Mouse (Mus musculus) gastrocnemius, postnatal 4 days (tissue): Measurements from ENCODE around the gene Med21. TPM values are rescaled to one million over a fixed set of nuclear protein-coding genes. Genes with fewer than 3 reads are reported as not detected.

Source experiments
- DNase-seq, 2 experiments: peaks; one replicate each; pipeline ENCODE4 v3.0.0; 2021 to 2022; ENCODE audit warnings: low spot score in 2 of 2, mixed read lengths in 2 of 2
- long read RNA-seq, 2 experiments: library from polyadenylated mRNA; stranded (forward); transcript quantifications; one replicate each; pipeline ENCODE4 v2.0.0; 2021
- total RNA-seq, 2 experiments: library from RNA; stranded (reverse); gene quantifications; 2 replicates each; pipeline ENCODE4 v1.2.3; 2021

Med21 gene
- 10 to 100 TPM; 50.4 to 53.9 TPM for total RNA-seq
- long read RNA-seq, experiment 1, transcript Med21-201 (4 exons, 814 nt), result major isoform, 28 of 30 reads
- long read RNA-seq, experiment 1, partial matches to known transcripts, result 0 of 30 reads
- long read RNA-seq, experiment 1, other reads (novel, unspliced or antisense), result 2 of 30 reads
- long read RNA-seq, experiment 2, transcript Med21-201 (4 exons, 814 nt), result major isoform, 24 of 26 reads
- long read RNA-seq, experiment 2, partial matches to known transcripts, result 1 of 26 reads
- long read RNA-seq, experiment 2, other reads (novel, unspliced or antisense), result 1 of 26 reads

DNA sequence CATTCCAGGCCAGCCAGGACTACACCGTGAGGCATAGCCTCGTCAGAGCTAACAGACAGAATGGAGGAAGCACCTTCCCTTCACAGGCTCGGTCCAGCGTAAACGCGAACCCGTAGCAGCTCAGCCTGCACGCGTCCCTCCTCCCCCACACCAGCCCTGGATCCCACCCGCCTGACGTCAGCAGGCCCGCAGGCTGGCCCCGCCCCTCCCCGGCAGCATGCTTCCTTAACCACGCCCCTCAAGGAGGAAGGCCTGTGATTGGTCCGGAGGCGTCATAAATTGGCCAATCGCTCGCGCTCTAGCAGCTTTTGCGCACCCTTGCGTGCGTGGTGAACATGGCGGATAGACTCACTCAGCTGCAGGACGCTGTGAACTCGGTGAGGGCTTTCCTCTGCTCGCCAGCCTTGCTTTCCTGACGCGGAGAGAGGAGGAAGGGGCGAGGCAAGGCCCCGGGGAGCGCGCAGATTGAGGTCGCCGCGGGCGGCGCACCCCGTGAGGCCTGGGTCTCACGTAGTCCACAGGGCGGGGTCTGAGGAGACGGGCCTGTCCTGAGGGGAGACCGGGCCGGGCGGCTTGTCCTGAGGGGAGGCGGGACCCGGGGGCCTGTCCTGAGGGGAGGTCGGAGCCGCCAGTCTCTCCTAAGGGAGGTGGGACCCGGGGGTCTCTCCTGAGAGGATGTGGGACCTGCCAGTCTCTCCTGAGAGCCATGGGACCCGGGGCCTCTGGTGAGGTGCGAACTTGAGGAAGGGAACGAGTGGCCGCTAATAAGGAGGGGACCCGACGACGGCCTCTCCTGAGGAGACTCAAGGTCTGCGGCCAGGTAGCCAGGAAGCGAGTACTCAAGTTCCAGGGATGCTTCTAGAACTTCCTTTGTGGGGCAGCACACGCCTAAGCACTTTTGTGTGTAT lies at the start of gene Med21, which contains the start of gene Tm7sf3:
Gene Med21 (plus strand): TSS at position 272 of the 908 bp plus-strand sequence.
Gene Tm7sf3 (minus strand): TSS at position 549 of the 908 bp plus-strand sequence.
- peak; percentile 98 to 99 for DNase-seq

GRCm38 (mm10) chr6:146602601-146603000 lies 39.7 kb upstream of the Med21 start:
- no peak for DNase-seq

GRCm38 (mm10) chr6:146603651-146604050 lies 38.7 kb upstream of the Med21 start:
- DNase-seq, result no peak

- no peak for DNase-seq
Observed at GRCm38 (mm10) chr6:146611385-146611784, 31.0 kb upstream of the Med21 start.

GRCm38 (mm10) chr6:146611897-146612296 lies 30.4 kb upstream of the Med21 start:
- no peak for DNase-seq

DNA sequence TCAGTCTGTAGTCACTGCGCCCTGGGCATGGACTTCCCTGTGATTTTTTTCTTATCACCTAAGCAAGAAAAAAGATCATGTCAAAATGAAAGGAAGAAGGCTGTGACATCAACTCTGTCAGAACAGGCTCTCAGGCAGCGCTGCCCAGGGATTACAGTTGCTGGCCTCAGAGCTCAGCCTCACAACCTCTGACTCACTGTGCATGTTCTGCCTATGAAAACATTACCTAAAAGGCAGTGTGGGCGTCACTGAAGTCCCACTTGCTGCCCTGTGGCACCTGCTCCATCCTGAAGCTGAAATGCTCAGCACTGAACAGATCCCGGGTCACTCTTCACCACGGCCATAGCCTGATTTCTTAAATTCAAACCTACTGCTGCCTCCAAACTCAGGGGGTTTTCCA lies 29.6 kb upstream of the Med21 start:
- no peak for DNase-seq

- no peak for DNase-seq
Observed at GRCm38 (mm10) chr6:146613907-146614306, 28.4 kb upstream of the Med21 start.

- DNase-seq, result no peak
Observed at GRCm38 (mm10) chr6:146614541-146614940, 27.8 kb upstream of the Med21 start.

DNA sequence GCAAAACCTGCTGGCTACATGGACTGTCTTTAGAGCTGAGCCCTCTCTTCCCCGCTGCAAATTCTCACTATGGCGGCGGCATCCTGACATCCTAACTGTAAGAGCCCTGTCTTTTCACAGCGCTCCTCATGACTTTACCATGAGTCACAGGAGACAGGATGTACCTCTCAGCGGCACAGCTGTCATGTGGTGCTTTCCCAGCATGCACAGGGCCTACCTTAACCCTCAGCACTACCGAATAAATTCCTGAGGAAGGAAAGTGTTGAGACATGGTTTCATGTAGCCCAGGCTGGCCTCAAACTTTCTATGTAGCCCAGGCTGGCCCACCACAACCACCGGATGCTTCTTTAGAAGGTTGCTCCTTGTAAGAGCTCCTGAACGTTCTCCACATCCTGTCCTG lies 26.5 kb upstream of the Med21 start:
- DNase-seq, result no peak

GRCm38 (mm10) chr6:146616670-146617069 lies 25.7 kb upstream of the Med21 start:
- DNase-seq, result no peak

DNA sequence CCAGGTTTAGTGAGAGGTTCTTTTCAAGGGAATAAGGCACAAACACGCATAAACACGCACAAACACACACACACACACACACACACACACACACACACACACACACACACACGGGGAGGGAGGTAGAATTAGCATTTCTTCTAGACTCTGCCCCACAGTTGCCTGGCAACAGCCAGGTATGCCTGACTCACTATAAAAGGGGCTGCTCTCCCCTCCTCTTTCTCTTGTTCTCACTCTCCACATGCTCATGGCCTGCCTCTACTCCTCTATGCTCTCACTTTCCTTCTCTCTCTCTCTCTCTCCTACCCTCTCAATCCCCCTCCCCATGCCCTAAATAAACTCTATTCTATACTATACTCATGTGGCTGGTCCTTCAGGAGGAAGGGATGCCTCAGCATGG lies 14.2 kb upstream of the Med21 start:
- DNase-seq, result no peak

GRCm38 (mm10) chr6:146629781-146630756 lies 12.3 kb upstream of the Med21 start:
- DNase-seq, result no peak

- no peak for DNase-seq
Observed at GRCm38 (mm10) chr6:146630961-146631360, 11.4 kb upstream of the Med21 start.

DNA sequence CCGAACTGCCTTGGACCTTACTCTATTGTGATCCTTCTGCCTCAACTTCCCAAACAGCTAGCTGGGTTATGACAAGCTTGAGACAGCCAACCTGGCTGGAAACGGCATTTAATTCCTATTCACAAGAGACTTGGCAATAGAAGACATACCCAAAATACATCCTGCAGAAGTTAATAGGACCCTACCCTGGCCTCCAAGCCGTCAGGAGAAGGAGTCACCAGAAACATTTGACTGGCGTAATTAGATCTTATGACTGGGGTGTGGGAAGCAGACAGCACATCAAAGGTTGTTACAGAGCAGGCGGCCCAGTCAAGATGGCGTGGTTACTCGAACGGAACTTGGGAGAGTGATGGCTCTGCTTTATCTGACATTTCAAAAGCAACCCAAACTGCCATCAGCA lies 10.5 kb upstream of the Med21 start:
- DNase-seq, result no peak

GRCm38 (mm10) chr6:146632403-146632802 lies 9.9 kb upstream of the Med21 start:
- no peak for DNase-seq

GRCm38 (mm10) chr6:146633097-146633496 lies 9.2 kb upstream of the Med21 start:
- no peak for DNase-seq

GRCm38 (mm10) chr6:146633629-146634014 lies 8.7 kb upstream of the Med21 start:
- DNase-seq, result peak in 1 of 2 experiments; percentile 29

- peak; percentile 67 to 82 for DNase-seq
Observed at GRCm38 (mm10) chr6:146634015-146634722, 8.2 kb upstream of the Med21 start.

DNA sequence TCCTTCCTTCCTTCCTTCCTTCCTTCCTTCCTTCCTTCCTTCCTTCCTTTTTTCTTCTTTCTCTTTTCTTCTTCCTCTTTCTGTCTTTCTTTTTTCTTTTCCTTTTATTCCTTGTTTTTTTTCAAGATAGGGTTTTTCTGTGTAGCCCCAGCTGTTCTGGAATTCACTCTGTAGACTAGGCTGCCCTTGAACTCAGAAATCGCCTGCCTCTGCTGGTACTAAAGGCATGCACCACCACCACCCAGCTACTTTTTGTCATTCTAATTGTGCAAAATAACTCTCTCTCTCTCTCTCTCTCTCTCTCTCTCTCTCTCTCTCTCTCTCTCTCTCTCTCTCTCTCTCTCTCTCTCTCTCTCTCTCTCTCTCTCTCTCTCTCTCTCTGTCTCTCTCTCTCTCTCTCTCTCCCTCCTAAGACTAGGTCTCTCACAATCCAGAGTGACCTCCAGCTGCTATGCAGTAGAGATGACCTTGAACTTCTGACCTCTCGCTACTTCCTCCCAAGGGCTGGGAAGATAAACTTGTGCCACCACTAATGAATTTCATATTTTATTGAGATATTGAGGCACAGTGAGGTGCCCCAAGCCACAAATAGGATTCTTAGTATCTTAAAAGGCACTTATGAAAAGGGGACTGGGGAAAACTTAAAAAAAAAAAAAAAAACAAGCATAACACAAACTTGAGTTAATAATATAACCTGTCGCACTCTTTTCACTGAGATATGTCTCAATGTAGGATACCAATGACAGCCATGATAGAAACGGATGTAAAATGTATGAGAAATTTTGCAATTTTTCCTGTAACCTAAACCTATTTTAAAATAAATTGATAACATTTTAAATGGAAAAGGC lies 7.4 kb upstream of the Med21 start:
- no peak for DNase-seq
